Mouse (Mus musculus): Measurements from ENCODE around the gene Elf2. TPM values are rescaled to one million over a fixed set of nuclear protein-coding genes. Genes with fewer than 3 reads are reported as not detected.
A peak's percentile ranks its signal among the peaks of the same experiment; 100 is the strongest.
"Not testable (repeated sequence)": the region's sequence is repeated elsewhere in the genome, so short reads cannot be mapped to it uniquely, and the experiment has no call there.

Gene Elf2
- total and polyA plus RNA-seq, 3 experiments, result 39.1 to 70.8 (median 66.3) TPM

DNA sequence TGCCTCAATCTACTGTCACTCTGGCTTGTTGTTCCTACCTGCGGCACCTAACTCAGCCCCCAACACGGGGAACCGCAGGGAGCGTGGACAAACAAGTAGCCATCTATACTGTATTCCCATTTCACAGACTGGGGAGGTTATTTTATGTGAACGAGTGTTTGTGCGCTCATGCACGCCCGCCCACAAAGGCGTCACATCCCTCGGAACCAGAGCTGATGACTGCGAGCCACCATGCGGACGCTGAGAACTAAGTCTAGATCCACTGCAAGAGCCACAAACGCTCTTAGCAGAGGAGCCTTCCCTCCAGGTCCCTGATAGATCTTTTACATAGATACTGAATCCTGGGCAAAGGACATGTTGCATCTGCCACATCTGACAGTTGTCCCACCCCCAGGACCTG lies 10.4 kb downstream of the Elf2 start:
- no peak for DNase-seq

DNA sequence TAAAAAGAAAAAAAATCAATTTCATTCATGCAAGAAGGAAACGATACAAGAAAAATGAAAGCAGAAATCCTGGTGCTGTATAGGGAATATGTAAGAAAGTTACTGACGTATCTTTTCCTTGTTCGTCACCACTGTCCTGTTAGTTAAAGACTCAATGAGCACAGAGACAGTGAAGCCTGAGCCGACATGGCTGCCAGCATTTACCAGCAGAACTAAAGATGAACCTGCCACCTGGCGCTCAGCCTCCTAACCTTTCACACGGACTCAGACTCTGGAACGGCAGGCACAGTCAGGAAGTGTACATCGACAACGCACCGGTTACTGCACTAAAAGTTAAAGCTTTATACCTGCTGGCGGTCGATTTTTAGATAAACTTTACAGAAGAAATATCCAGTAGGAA lies 11.9 kb downstream of the Elf2 start:
- DNase-seq, result no peak

DNA sequence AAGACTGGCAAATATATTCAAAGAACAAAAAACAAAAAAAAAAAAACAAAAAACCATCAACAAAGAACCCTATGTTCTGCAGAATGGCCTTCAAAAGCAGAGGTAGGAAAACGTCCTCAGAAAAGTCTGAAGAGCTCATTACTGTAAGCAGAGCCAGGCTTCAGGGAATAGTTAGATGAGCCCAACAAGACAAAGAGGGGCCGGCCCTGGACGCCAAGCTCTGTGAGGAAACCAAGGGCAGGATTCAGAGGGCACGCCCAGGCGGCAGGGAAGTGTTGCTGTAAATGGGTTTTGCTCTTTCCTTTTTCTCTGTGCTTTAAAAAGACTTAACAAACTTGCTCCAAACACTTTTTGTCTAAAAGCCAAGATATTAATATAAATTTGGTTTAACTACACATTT lies 12.6 kb downstream of the Elf2 start:
- peak; percentile 55 for DNase-seq

DNA sequence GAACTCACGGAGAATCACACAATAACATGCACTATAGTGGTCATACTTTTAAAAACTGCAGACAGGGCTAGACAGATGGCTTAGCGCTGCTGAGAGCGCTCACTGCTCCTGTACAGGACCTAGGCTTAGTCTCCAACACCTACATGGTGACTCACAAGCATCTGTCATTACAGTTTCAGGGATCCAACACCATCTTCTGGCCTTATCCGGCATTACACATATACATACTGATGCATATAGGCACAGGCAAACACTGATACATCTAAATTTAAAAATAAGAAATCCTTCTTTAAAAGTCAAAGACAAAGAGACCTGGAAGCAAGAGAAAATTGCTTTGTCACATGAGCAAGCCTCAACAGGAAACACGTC lies 13.1 kb downstream of the Elf2 start:
- no peak for DNase-seq

DNA sequence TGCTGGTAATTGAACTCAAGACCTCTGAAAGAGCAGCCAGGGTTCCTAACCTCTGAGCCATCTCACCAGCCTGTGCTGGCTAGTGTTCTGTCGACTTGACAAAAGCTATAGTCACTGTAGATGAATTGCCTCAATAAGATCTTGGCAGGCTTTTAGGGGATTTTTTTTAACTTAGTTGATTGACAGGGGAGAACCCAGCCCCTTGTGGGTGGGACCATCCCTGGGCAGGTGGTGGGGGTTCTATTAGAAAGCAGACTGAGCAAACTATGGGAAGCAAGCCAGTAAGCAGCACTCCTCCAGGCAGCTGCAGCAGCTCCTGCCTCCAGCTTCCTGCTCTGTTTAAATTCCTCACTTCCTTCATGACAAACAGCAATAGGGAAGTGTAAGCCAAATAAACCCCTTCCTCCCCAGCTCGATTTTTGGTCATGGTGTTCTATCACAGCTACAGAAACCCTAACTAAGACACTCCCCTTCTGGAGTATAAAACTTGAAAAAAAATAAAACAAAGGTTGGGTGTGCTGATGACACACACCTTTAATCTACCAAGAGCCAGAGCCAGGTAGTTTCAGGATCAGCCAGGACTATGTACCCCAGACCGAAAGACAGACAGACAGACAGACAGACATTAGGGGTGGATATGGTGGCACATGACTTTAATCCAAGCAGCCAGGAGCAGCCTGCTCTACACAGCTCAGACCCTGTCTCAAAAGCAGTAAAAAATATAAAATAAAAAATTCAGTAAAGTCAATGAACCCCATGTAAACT lies 13.6 kb downstream of the Elf2 start:
- peak; percentile 63 for DNase-seq

DNA sequence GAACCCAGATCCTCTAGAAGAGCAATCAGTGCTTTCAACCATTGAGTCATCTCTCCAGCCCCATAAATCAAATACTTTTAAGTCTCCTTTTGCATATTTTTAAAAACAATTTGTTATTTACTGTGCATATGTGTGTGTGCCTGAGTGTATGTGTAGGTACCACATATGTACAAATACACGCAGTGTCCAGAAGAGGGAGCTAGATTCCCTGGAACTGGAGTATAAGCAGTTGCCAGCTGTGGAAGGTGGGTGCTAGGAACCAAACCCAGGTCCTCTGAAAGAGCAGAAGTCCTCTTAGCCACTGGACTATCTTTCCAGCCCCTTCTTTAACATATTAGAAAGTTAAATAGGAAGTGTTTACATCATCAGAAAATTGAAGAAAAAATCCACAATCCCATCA lies 15.0 kb downstream of the Elf2 start:
- no peak for DNase-seq

DNA sequence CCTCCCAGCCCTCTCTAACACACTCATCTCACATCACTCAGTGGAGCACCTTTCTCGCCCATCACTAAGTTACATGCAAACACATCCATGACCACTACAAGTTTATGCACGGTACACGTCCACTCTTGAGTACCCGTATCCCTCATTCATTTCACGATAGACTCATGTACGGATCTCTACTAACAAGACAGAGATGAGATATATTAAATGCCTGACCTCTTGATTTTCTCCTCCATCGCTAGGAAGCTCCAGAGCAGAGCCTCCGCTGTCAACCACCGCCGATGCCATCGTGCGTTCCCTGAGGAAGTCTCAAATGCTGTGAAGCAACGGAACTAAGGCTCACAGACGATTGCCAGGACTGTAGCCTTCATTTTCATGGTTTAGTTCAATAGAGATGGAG lies 17.5 kb downstream of the Elf2 start:
- no peak for DNase-seq

DNA sequence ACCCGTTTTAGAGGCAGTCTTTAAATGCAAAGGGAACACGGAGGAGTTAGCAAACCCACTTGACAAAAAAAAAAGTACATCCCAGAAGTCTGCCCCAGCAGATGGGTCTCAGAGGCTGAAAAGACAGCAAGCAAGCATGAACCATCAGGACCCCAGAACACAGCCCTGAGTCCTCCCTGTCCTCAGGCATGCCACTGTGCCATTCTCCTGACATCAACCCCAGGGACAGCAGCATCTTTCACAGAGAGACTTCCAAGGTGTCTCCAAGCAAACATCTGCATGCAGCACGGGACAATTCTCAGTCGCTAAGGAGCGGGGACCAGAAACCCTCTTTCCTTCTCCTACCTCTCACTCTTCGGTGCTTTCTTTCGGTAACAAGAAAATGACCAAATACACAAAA lies 18.1 kb downstream of the Elf2 start:
- DNase-seq, result no peak

DNA sequence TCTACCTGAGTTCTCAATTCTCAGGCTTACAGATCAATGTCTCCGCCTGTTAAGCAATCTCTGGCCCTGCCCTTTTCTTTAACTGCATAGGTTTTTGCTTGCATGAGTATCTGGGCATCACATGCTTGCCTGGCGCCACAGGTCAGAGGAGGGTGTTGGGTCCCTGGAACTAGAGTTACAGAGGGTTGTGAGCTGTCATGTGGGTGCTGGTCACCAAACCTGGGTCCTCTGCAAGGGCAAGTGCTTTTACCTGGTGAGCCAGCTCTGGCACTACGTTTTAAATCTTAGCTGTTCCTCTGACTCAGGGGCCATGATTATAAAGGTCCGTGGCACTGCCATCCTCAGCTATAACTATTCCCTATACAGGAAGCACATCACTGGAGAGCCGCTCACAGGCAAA lies 19.3 kb downstream of the Elf2 start:
- no peak for DNase-seq

DNA sequence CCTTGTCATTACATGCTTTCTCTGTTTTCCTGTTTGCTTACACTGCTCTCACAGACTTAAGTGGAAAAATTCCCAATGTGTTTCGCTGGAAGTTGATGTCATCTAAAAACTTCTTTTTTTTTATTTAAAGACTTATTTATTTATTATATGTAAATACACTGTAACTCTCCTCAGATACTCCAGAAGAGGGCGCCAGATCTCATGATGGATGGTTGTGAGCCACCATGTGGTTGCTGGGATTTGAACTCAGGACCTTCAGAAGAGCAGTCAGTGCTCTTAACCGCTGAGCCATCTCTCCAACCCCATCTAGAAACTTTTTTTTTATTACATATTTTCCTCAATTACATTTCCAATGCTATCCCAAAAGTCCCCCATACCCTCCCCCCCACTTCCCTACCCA lies 22.4 kb downstream of the Elf2 start:
- not testable (repeated sequence) for DNase-seq

DNA sequence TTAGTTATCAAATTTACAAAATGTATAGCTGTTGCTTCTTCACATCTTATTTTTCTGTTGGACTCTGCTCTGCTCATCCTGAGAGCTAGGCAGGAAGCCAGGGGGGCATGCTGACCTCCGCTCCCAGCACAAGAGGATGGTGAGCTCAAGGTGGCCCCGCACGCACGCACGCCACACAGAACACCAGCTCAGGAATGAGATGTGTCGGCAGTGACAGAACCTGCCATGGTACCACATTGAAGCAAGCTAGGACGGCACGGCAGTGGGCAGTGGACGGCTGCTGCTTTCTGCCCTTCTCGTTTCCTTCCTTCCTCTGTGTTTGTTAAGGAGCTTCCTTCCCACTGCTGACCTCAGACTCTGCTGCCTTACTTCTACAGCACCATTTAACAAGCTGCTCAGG lies 23.6 kb downstream of the Elf2 start:
- DNase-seq, result no peak

DNA sequence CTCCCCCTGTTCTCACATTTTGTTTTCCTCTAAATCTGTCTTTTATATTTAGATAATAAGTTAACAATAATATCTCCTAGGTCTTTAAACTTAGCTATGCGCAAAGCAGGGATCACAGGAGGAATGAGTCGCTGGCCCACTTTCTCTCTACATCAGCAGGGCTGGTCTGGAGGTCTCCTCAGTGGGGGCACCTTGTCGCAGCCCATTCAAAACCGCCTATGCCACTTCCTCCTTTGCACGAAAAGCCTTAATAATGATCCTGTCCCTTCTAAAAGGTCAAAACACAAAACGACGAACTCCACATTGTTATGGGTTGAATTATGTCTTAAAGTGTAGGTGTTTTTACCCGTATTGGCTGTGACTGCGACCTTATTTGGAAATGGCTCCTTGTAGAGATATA lies 28.8 kb downstream of the Elf2 start:
- no peak for DNase-seq

DNA sequence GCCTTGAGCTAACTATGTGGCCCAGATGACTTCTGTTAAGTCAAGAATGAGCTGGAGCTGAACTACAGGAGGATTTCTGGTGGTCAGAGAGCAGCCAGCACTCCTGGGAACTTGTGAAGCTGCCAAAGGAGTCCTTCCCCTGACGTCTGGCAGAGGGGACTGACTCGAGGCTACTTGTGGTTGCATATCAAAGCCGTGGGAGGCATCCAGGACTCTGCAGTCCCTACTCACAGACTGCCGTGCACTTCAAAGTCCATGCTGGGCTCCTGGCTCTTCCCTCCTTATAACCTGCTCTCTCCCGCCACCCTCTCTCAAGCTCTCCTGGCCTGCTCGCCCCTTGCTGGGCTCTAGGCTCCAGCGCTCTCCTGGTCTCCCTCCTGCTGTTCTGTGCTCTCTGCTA lies 30.4 kb downstream of the Elf2 start:
- DNase-seq, result peak; percentile 32

DNA sequence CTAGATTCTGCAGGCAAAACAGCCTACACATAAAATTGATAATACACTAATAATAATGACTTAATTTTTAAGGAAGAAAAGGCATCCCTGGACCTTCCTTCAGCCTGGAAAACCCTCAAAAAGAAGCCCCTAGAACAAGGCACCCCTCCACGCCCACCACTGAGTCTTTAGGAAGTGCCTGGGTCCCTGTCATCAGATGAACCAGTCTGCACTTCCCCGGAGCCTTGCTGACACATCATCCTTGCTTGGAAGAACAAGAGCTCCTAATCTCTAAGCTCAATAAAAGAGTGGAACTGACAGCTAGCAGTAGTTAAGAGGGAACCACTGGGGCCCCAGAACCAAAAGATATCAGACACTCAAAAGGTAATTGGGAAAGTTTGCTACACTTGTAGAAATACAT lies 33.8 kb downstream of the Elf2 start:
- no peak for DNase-seq

DNA sequence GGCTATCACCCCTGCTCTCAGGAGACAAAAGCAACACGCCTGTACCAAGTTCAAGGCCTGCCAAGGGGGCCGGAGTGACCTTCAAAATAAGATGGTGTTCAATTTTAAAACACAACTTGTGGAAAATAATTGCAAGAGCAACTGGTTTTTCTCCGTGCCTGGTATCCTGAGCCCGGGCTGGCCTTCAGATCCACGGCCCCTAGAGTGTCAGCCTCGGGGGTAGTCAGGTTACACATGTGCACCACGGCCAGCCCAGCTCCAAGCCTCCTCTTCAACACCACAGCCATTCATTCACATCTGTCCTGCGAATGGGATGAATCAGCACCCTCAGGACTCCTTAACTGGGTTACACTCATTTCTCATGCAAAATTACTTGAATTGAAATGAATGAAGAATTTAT lies 34.5 kb downstream of the Elf2 start:
- no peak for DNase-seq

DNA sequence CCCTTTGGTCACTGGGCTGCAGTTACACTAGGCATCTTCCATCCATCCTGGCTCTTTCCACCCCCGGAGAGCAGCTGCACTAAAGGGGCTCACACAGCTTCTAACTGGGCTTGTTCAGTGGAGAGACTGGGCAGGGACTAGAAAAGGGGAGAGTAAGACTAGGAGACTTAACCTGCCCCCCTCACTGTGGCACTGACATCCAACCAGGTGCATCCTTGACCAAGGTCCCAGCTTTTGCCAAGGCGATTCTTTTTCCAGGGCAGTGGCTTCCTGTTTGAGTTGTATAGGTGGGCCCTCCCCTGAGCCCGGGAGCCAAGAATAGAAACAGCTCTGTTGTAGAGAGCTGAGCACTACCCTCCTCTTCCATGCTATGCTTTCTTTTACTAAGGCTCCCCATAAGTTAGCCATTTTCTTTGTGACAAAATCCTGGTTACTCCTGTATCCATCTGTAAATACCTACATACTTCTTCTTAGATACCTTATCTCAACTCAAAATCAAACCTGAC lies 37.4 kb downstream of the Elf2 start:
- no peak for DNase-seq

DNA sequence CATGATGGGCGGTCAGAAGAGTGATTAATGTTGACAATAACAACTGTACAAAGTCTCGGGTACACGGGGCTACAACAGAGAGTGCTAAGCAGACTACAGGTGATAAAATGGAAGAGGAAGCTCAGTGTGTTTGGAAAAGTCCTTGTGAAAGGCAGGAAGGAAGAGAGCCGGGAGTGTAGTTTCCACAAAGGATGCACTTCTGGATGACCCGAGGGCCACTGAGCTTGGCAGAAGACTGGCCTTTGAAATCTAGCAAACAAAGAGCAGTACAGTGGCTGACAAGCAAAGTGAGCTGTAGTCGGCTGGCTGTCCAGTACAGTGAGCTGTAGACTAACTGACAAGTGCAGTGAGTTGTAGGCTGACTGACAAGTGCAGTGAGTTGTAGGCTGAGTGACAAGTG lies 38.9 kb downstream of the Elf2 start:
- DNase-seq, result no peak

DNA sequence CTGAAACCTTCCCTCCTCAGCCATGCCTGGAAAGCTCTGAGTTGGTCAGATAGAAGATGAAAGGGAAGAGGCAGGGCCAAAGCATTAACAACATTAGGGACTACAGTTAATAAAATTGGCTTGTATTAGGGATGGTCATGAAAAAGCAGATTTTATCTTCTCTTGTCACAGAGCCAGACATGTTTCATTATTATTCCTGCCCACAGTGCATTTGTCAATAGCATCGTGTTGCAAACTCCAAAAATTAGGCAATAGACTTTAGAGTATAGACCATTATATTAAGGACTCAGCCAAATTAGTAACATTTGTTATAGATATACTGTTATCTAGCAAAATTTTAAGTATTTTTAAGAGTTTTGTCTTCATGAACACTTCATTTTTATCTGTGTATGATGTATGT lies 43.7 kb downstream of the Elf2 start:
- DNase-seq, result no peak

DNA sequence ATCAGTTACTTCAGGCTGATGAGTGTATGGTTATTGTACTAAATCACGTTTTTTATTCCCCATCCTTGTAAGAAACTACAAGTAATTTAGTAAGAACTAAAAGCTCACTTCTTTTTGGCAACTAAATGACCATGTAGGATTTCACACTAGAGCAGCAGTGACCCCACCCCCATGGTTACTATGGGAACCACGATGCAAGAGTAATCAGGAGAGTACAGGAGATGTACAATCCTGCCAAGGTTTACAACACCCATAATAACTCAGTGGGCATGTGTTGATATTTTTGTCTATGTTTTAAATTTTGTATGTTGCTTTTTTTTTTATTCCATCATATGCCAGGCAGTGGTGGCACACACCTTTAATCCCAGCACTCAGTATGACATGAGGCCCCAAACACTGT lies 45.2 kb downstream of the Elf2 start:
- DNase-seq, result no peak

DNA sequence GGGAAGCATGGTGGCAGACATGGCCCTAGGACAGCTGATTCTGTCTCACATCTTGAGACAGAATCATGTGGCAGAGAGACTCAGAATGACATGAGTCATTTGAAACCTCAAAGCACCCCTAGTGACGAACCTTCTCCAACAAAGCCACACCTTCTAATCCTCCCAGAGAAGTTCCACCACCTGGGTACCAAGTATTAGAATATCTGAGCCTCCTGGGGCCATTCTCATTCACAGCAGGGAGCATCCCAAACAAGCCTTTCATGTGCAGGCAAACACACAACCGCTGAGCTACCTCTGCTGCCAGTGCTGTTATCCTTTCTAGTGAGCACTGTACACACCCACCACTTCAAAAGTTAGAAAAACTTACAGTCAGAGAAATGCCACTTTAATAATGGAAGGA lies 46.2 kb downstream of the Elf2 start:
- DNase-seq, result no peak

DNA sequence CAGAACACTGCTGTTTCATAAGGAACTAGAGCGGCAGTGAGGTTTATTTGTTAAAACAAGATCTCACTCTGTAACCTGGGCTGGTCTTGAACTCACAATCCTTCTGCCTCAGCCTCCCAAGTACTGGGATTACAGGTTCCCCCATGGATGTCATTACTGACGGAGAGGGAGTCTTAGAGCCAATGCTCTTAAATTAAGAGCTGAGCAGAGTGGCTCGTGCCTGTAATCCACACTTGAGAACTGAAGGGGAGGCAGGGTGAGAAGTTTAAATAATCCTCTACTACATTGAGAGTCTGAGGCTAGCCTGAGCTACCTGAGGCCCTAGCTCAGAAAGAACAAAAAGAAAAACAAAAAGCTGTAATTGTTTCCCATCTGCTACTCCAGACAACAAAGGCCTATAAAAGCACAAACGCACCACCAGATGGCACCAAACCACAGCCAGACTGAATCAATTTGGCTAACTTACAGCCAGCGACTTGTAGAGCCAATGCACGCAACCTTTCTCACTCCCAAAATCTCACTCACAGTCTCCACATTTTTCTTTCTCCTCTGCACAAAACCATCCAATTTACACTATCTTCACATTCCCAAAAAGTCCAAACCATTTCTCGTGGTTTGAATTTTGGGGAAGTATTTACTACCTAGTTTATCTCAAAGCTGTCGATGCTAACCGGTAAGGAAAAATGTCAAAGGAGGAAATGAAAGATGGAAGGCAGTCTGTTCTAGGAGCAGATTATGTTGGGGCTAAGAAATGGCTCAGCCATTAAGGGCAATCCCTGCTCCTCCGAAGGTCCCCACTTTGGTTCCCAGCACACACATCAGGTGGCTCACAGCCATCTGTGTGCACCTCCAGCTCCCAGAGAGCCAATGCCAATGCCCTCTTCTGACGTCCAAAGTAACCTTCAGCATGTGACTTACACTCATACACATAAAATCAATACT lies 51.3 kb downstream of the Elf2 start:
- DNase-seq, result peak; percentile 84

DNA sequence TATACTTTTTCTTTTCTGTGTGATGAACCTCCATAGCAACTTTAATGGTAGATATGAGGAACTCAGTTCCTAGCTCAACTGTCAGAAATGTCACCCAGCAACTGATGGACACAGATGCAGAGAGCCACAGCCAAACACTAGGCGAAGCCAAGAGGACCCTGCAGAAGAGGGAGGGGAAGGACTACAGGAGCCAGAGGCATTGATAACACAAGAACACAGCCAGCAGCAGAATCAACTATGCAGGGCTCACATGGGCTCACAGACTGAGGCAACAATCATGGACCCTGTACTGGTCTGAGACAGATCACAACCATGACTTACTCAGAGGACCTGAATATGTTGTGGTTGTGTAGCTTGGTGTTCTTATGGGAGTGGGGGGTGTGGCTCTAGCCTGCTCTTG lies 56.1 kb downstream of the Elf2 start:
- no peak for DNase-seq

DNA sequence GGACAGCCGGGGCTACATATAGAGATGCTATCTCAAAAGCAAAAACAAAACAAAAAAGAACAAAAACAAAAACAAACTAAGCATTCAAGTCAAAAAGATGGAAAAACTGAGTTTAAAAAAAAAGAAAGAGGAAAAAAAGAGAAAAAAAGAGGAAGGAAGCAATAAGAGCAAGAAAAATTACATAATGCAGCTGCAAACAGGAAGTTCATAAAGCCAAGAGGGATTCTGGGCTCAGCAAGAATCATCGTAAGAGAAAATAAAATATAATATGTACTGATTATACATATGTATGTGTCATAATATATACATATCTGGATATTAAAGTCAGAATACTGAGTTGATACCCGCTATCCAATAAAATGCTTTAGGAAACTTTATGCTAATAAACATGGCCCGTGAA lies 58.7 kb downstream of the Elf2 start:
- no peak for DNase-seq

Measured in adrenal gland, adult 2 months (tissue).